Mouse (Mus musculus): Measurements from ENCODE around the gene Tmem138. TPM values are rescaled to one million over a fixed set of nuclear protein-coding genes. Genes with fewer than 3 reads are reported as not detected.

Tmem138 gene
- 6.6 TPM for total RNA-seq (2023)

GRCm38 (mm10) chr19:10576690-10577561 lies at the start of gene Tmem138, which contains the start of gene Cyb561a3:
Gene Tmem138 (minus strand): TSS chr19:10577362.
Gene Cyb561a3 (plus strand): TSS chr19:10577172.

GRCm38 (mm10) chr19:10605293-10605900 lies 28.2 kb upstream of the Tmem138 start, which contains the start of the genes Ddb1 and Tkfc:
Gene Ddb1 (plus strand): TSS chr19:10605327.
Gene Tkfc (minus strand): TSS chr19:10605654.

GRCm38 (mm10) chr19:10555624-10556510 lies 21.3 kb downstream of the Tmem138 start, which contains the start of gene Tmem216:
Gene Tmem216 (minus strand): TSS chr19:10556238.

GRCm38 (mm10) chr19:10525910-10526309 lies 51.3 kb downstream of the Tmem138 start, which contains the start of gene Sdhaf2:
Gene Sdhaf2 (minus strand): TSS chr19:10526142.

GRCm38 (mm10) chr19:10525106-10525901 lies 51.9 kb downstream of the Tmem138 start, which contains the start of gene Cpsf7:
Gene Cpsf7 (plus strand): TSS chr19:10525266.

Other genes with a start within 250 kb of the Tmem138 start
- gene Syt7, start 188.3 kb downstream of the Tmem138 start, total RNA-seq (2023) = not detected
- not detected for gene Lrrc10b, start 119.9 kb downstream of the Tmem138 start, total RNA-seq (2023)
- 10.7 TPM for gene Ppp1r32, start 94.4 kb downstream of the Tmem138 start, total RNA-seq (2023)
- gene Cpsf7, start 52.1 kb downstream of the Tmem138 start, total RNA-seq (2023) = 131 TPM
- 51.1 TPM for gene Sdhaf2, start 51.2 kb downstream of the Tmem138 start, total RNA-seq (2023)
- gene Tmem216, start 21.1 kb downstream of the Tmem138 start, total RNA-seq (2023) = 8.0 TPM
- 34.7 TPM for gene Cyb561a3, start 190 bp downstream of the Tmem138 start, total RNA-seq (2023)
- 211 TPM for gene Ddb1, start 28.0 kb upstream of the Tmem138 start, total RNA-seq (2023)
- 7.0 TPM for gene Tkfc, start 28.3 kb upstream of the Tmem138 start, total RNA-seq (2023)
- gene Vwce, start 56.9 kb upstream of the Tmem138 start, total RNA-seq (2023) = 7.6 TPM
- gene Pga5, start 100.7 kb upstream of the Tmem138 start, total RNA-seq (2023) = not detected
- 18.1 TPM for gene Vps37c, start 111.4 kb upstream of the Tmem138 start, total RNA-seq (2023)
- 143 TPM for gene Cd5, start 161.6 kb upstream of the Tmem138 start, total RNA-seq (2023)